ENCODE assay signal across 7 mouse cellular contexts in the genomic region with DNA sequence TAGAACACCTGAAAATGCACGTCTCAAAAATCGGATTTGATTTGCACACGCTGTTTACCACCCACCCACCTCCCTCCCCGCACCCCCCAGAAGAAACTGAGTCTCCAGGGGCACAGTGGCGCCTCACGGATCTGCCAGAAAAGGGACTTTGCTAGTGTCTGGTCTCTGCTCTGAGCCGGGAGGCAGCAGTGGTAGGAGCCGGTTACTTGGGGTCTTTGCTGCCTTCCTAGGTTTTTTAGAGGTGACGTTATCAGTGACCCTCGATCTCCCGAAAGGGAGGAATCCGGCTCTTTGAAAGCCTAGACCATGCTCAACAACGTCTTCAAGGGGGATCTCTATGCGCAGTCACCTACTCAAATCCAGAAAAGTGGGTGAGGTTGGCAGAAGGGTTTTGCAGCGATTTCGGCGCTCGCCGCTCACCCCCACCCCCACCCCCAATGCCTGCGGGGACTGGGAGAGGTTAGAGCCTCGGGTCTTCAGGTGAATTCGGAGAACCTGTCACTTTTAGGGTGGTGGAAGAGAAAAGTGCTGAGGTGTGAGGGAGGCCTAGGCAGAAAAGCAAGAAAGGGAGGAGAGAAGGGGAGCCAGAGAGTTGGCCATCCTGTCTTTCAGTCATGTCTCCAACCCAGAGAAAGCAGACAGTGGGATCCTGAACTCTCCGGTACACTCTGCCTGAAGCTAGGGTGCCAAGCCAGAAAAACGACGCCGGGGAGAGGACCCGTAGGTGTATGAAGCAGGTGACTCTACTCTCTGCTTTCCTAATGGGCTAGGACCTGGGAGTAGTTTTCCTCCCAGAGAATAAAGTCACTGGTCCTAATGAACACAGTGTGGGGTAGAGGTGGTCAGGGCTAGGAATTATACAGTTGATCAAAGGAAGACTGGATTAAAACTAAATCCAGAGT.
DNase-seq lines count a peak whose midpoint lies in the region; ATAC-seq lines count a peak whose summit lies in the region.

No protein-coding gene starts in this region.

- H3K9me3 ChIP-seq in lung, embryonic 16.5 days (ENCODE audit: control insufficient read depth, low read length), result no peaks in the 10 kb centered on the region
- no peaks in the 10 kb centered on the region for H3K9me3 ChIP-seq in hindbrain, embryonic 16.5 days (ENCODE audit: control insufficient read depth, low read length)
- no peaks in the 10 kb centered on the region for H3K9me3 ChIP-seq in midbrain, embryonic 15.5 days

- peak overlapping the region; percentile 87 for H3K4me2 ChIP-seq in lung, embryonic 16.5 days (ENCODE audit: low read depth, low read length)
- peak overlapping the region; percentile 84 for H3K4me2 ChIP-seq in hindbrain, embryonic 16.5 days (ENCODE audit: low read length)
- H3K4me2 ChIP-seq in midbrain, embryonic 15.5 days, result peak overlapping the region; percentile 25

- DNase-seq in lung, postnatal 14 days, result no peak
- DNase-seq in cerebellum, adult 9-11 months, result peak; percentile 61
- no peak for DNase-seq in right cerebral cortex, postnatal 25 days
- no peak for DNase-seq in left cerebral cortex, adult 11 months (ENCODE audit: low spot score)

- peak overlapping the region; percentile 77 for H3K9ac ChIP-seq in lung, embryonic 16.5 days (ENCODE audit: low read length)
- peak overlapping the region; percentile 52 for H3K9ac ChIP-seq in hindbrain, embryonic 16.5 days (ENCODE audit: low read depth, low read length)
- no peak overlapping the region for H3K9ac ChIP-seq in midbrain, embryonic 15.5 days

- H3K27ac ChIP-seq in lung, embryonic 16.5 days (ENCODE audit: low read length), result peak overlapping the region; percentile 94
- H3K27ac ChIP-seq in hindbrain, embryonic 16.5 days (ENCODE audit: low read depth, low read length), result peak overlapping the region; percentile 91
- no peak overlapping the region for H3K27ac ChIP-seq in midbrain, embryonic 15.5 days

- peak overlapping the region; percentile 56 for H3K4me3 ChIP-seq in lung, embryonic 16.5 days (ENCODE audit: low read length)
- peak overlapping the region; percentile 19 for H3K4me3 ChIP-seq in hindbrain, embryonic 16.5 days (ENCODE audit: low read length)
- peak overlapping the region; percentile 15; the same call in 1 of the 2 replicates for H3K4me3 ChIP-seq in midbrain, embryonic 15.5 days

- ATAC-seq in lung, embryonic 16.5 days (ENCODE audit: low read depth), result no peak
- no peak for ATAC-seq in hindbrain, embryonic 16.5 days
- ATAC-seq in midbrain, embryonic 15.5 days (replicated peaks), result no peak

- H3K36me3 ChIP-seq in lung, embryonic 16.5 days (ENCODE audit: control insufficient read depth, insufficient read depth, low read length), result no peaks in the 10 kb centered on the region
- no peaks in the 10 kb centered on the region for H3K36me3 ChIP-seq in hindbrain, embryonic 16.5 days (ENCODE audit: control insufficient read depth, insufficient read depth, low read length)
- H3K36me3 ChIP-seq in midbrain, embryonic 15.5 days (replicated peaks), result no peaks in the 10 kb centered on the region

- 3% methylated on average over 27 of the region's 27 CpGs for WGBS in lung, embryonic 16.5 days
- 2% methylated on average over 27 of the region's 27 CpGs for WGBS in hindbrain, embryonic 16.5 days
- WGBS in midbrain, embryonic 15.5 days, result 1% methylated on average over 27 of the region's 27 CpGs

- H3K27me3 ChIP-seq in lung, embryonic 16.5 days (ENCODE audit: control insufficient read depth, insufficient read depth, low read depth, low read length), result peaks cover 11% of the 10 kb centered on the region
- H3K27me3 ChIP-seq in hindbrain, embryonic 16.5 days (replicated peaks; ENCODE audit: control insufficient read depth, insufficient read depth, low read length), result no peaks in the 10 kb centered on the region
- H3K27me3 ChIP-seq in midbrain, embryonic 15.5 days (replicated peaks), result peaks cover 36% of the 10 kb centered on the region

- H3K4me1 ChIP-seq in lung, embryonic 16.5 days (replicated peaks; ENCODE audit: control insufficient read depth, insufficient read depth, low read length), result peaks cover 16% of the 10 kb centered on the region
- peaks cover 24% of the 10 kb centered on the region for H3K4me1 ChIP-seq in hindbrain, embryonic 16.5 days (ENCODE audit: control insufficient read depth, insufficient read depth, low read depth, low read length)
- H3K4me1 ChIP-seq in midbrain, embryonic 15.5 days, result peaks cover 45% of the 10 kb centered on the region

Comparison
In these comparisons a context has a peak if more than half of its experiments do, and no peak if none do; other contexts are left out.
1. H3K4me2 ChIP-seq: peak in every context shown above with its lines; median percentile 87 in lung, embryonic 16.5 days; 84 in hindbrain, embryonic 16.5 days; 25 in midbrain, embryonic 15.5 days.